Mouse (Mus musculus): ENCODE results near the gene 2310011J03Rik. TPM values are rescaled to one million over a fixed set of nuclear protein-coding genes. Genes with fewer than 3 reads are reported as not detected.

2310011J03Rik gene
- polyA plus RNA-seq, 1 experiment from 2014 or later = 45.0 TPM

DNA sequence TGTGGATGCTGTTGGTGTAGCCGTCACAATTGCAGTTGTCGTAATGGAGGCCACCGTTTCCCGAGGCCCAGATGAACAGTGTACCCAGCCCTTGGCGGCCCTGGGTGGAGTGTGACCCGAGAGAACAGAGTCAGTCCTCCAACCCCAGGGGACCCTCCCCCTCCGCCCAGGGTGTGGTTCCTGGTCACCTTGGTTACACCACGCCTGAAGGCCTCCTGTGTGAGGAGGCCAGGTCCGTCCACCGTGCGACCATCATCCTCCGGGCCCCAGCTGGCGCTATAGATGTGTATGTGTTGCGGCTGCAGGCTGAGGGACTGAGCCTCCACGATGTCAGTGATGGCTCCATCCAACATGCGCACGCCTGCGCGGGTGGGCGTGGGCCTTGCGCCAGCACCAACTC is 4.7 kb upstream of the 2310011J03Rik start:
- no peak for DNase-seq (ENCODE audit: low spot score)
- no peak overlapping the region for H3K27ac ChIP-seq (replicated peaks; ENCODE audit: low read depth, low read length)
- no peak overlapping the region for H3K9ac ChIP-seq (ENCODE audit: low read length)
- no peaks in the 10 kb centered on the region; the same call in 1 of the 2 replicates for H3K27me3 ChIP-seq (ENCODE audit: control insufficient read depth, insufficient read depth, low read length)
- H3K36me3 ChIP-seq (ENCODE audit: control insufficient read depth, insufficient read depth, low read length) = no peaks in the 10 kb centered on the region
- ATAC-seq (ENCODE audit: insufficient number of reproducible peaks, low FRiP score, low TSS enrichment, low read depth) = no peak
- WGBS = 81% methylated on average over 21 of the region's 21 CpGs
- H3K4me1 ChIP-seq (ENCODE audit: control insufficient read depth, insufficient read depth, low read length) = peaks cover 14% of the 10 kb centered on the region
- H3K4me2 ChIP-seq (ENCODE audit: low read depth, severe bottlenecking) = no peak overlapping the region
- no peaks in the 10 kb centered on the region for H3K9me3 ChIP-seq (ENCODE audit: control insufficient read depth, low read length)
- no peak overlapping the region for H3K4me3 ChIP-seq (ENCODE audit: low read depth, low read length)

DNA sequence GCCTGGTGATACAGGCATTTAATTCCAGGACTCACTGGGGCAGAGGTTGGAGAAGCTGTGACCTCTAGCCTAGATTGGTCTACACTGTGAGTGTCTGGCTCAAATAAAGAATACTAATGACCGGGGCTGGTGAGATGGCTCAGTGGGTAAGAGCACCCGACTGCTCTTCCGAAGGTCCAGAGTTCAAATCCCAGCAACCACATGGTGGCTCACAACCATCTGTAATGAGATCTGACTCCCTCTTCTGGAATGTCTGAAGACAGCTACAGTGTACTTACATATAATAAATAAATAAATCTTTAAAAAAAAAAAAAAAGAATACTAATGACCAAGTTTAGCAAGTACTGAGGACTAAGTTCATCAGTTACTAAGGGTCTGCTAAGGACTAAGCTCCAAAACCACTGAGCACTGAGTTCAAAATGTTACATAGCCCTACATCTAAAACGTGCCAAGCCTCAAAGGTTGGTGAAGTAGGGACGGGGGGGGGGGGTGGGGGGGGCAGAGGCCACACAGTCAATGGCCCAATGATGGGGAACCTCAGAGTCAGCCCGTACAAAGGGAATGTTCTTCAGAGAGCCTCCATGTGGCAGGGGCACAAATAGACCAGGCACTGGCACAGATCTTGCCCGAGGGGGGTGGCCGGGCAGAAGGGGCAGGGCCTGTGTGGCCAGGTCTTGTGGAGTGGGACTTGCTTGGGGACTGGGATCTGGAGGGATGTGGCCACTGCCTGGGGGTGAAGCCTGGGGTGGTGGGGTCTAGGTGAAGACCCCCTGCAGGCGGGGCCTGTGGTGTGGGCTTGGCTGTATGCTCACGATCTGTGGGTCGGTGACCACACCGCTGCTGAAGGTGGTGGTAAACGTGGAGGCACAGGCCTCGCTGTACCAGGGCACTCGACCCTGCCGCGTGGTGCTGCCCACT is 4.0 kb upstream of the 2310011J03Rik start:
- H3K4me1 ChIP-seq (ENCODE audit: control insufficient read depth, insufficient read depth, low read length) = peaks cover 14% of the 10 kb centered on the region
- peak overlapping the region; percentile 89 for H3K4me2 ChIP-seq (ENCODE audit: low read depth, severe bottlenecking)
- no peak overlapping the region for H3K27ac ChIP-seq (replicated peaks; ENCODE audit: low read depth, low read length)
- H3K9ac ChIP-seq (ENCODE audit: low read length) = no peak overlapping the region
- no peaks in the 10 kb centered on the region for H3K9me3 ChIP-seq (ENCODE audit: control insufficient read depth, low read length)
- DNase-seq (ENCODE audit: low spot score) (no peak), ATAC-seq (ENCODE audit: insufficient number of reproducible peaks, low FRiP score, low TSS enrichment, low read depth) (no peak)
- WGBS = 76% methylated on average over 17 of the region's 17 CpGs
- no peaks in the 10 kb centered on the region for H3K36me3 ChIP-seq (ENCODE audit: control insufficient read depth, insufficient read depth, low read length)
- H3K27me3 ChIP-seq (ENCODE audit: control insufficient read depth, insufficient read depth, low read length) = no peaks in the 10 kb centered on the region; the same call in 1 of the 2 replicates
- H3K4me3 ChIP-seq (ENCODE audit: low read depth, low read length) = peak overlapping the region; percentile 51

DNA sequence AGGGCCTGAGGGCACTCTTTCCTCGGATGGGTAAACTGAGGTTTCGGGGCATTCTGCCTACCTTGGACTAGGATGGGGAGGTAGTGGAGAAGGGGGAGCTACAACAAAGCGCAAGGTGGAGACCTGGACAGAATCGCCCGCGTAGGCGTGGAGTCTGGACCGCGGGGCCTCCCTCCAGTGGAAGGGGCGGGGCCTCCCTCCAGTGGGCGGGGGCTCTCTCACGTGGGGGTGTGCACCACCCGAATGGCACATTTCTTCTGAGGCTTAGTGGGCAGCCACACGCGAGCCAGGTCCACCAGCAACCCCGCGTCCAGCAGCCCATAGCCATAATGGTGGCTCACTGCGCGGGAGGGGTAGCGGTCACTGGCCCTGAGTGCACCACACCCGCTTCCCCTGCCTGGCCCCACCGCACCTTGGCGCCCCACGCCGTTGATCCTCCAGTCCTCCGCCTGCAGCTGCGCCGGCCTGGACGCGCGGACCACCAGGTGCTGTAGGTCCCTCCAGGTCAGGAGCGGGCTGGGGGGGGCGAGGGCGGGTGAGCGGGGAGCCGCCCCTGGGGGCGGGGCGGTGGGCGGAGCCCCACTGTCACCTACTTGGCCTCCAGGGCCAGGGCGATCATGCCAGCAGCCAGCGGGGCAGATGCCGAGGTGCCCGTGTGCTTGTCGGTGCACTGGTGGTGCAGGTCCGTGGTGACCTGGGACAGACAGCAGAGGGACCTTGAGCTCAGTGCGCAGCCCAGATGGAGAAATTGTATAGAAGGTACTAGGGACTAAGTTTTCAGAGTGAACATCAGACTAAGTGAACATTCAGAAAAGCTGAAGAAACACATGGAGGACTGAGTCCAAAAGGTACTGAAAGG is 3.2 kb upstream of the 2310011J03Rik start:
- peaks cover 13% of the 10 kb centered on the region for H3K4me1 ChIP-seq (ENCODE audit: control insufficient read depth, insufficient read depth, low read length)
- peak overlapping the region; percentile 51 for H3K4me3 ChIP-seq (ENCODE audit: low read depth, low read length)
- H3K36me3 ChIP-seq (ENCODE audit: control insufficient read depth, insufficient read depth, low read length) = no peaks in the 10 kb centered on the region; the same call in 1 of the 2 replicates
- H3K27ac ChIP-seq (replicated peaks; ENCODE audit: low read depth, low read length) = no peak overlapping the region
- no peaks in the 10 kb centered on the region for H3K9me3 ChIP-seq (ENCODE audit: control insufficient read depth, low read length)
- H3K9ac ChIP-seq (ENCODE audit: low read length) = peak overlapping the region; percentile 4
- H3K4me2 ChIP-seq (ENCODE audit: low read depth, severe bottlenecking) = peak overlapping the region; percentile 89
- no peaks in the 10 kb centered on the region; the same call in 1 of the 2 replicates for H3K27me3 ChIP-seq (ENCODE audit: control insufficient read depth, insufficient read depth, low read length)
- WGBS = 2% methylated on average over 46 of the region's 46 CpGs
- peak; percentile 67 for DNase-seq (ENCODE audit: low spot score)
- ATAC-seq (ENCODE audit: insufficient number of reproducible peaks, low FRiP score, low TSS enrichment, low read depth) = peak; percentile 28; the same call in 1 of the 2 replicates

DNA sequence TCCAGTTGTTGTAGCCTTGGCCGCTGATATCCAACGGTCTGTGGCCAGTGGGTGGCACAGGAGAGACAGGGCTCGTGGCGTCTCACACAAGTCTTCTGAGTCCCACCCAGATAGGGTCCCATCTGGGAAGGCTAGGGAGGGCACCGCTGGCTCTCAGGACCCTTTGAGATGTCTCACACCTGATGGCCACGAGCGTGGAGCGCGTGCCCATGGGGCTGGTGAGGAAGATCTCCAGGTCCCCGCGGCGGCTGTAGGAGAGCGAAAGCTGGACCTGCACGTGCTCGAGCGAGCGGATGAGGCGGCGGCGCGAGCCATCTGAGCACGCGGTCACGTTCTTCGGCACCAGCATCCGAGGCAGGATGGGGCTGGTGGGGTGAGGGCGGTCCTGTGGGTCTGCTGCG is 2.5 kb upstream of the 2310011J03Rik start:
- peak; percentile 51 for DNase-seq (ENCODE audit: low spot score)
- ATAC-seq (ENCODE audit: insufficient number of reproducible peaks, low FRiP score, low TSS enrichment, low read depth) = no peak

DNA sequence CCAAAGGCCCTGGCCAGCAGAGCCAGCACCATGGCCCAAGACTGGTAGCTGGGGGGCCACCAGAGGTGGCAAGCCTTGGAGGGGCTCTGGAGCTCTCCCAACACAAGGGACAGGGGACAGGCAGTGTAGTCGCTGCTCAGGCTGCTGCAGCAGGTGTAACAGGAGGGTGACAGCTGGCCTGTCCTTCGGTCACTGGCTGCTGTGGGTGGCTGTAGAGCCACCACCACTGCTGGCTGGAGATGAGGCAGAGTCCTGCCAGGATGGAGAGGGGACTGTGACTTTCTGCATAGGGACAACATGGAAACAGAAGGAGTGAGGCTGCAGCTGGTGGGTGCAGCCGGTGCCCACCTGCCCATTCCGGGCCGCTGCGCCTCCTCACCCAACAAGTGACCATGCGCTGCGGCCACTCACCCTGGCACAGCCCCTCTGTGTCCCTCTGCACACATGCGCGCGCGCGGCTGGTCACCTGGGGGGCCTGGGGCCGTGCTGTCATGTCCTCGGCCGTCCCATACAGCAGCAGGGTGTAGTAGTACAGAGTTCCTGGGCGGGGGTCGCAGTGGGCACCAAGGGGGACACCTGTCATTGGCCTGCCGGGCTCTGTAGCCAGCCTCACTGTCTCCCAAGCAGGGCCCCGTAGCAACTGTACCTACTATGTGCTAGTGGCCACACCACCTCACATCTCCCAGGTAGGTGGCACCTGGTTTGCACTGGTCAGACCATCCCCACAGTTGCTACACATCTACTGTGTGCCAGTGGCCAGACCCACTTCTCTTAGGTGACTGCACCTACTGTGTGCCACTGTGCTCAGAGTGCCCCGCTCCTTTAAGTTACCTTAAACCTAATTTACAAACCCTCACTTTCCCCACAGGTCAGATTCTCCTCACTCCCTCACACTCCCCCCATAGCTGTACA is 1.6 kb upstream of the 2310011J03Rik start:
- DNase-seq (ENCODE audit: low spot score) (no peak), ATAC-seq (ENCODE audit: insufficient number of reproducible peaks, low FRiP score, low TSS enrichment, low read depth) (no peak)
- H3K9ac ChIP-seq (ENCODE audit: low read length) = no peak overlapping the region
- H3K36me3 ChIP-seq (ENCODE audit: control insufficient read depth, insufficient read depth, low read length) = peaks cover 3% of the 10 kb centered on the region; the same call in 1 of the 2 replicates
- no peaks in the 10 kb centered on the region for H3K9me3 ChIP-seq (ENCODE audit: control insufficient read depth, low read length)
- H3K27me3 ChIP-seq (ENCODE audit: control insufficient read depth, insufficient read depth, low read length) = peaks cover 3% of the 10 kb centered on the region
- peak overlapping the region; percentile 89 for H3K4me2 ChIP-seq (ENCODE audit: low read depth, severe bottlenecking)
- no peak overlapping the region for H3K27ac ChIP-seq (replicated peaks; ENCODE audit: low read depth, low read length)
- peak overlapping the region; percentile 51; the same call in 1 of the 2 replicates for H3K4me3 ChIP-seq (ENCODE audit: low read depth, low read length)
- H3K4me1 ChIP-seq (ENCODE audit: control insufficient read depth, insufficient read depth, low read length) = peaks cover 13% of the 10 kb centered on the region
- 92% methylated on average over 21 of the region's 21 CpGs for WGBS

More for the DNA sequence above, 2.5 kb upstream of the 2310011J03Rik start:
- Histone ChIP-seq H3K4me1 (ENCODE audit: control insufficient read depth, insufficient read depth, low read length) (peaks cover 13% of the 10 kb centered on the region), H3K36me3 (ENCODE audit: control insufficient read depth, insufficient read depth, low read length) (peaks cover 3% of the 10 kb centered on the region; the same call in 1 of the 2 replicates), H3K9ac (ENCODE audit: low read length) (peak overlapping the region; percentile 4), H3K4me2 (ENCODE audit: low read depth, severe bottlenecking) (peak overlapping the region; percentile 89), H3K4me3 (ENCODE audit: low read depth, low read length) (peak overlapping the region; percentile 51), H3K27me3 (ENCODE audit: control insufficient read depth, insufficient read depth, low read length) (no peaks in the 10 kb centered on the region), H3K9me3 (ENCODE audit: control insufficient read depth, low read length) (no peaks in the 10 kb centered on the region), H3K27ac (replicated peaks; ENCODE audit: low read depth, low read length) (no peak overlapping the region)
- WGBS = 6% methylated on average over 28 of the region's 28 CpGs

DNA sequence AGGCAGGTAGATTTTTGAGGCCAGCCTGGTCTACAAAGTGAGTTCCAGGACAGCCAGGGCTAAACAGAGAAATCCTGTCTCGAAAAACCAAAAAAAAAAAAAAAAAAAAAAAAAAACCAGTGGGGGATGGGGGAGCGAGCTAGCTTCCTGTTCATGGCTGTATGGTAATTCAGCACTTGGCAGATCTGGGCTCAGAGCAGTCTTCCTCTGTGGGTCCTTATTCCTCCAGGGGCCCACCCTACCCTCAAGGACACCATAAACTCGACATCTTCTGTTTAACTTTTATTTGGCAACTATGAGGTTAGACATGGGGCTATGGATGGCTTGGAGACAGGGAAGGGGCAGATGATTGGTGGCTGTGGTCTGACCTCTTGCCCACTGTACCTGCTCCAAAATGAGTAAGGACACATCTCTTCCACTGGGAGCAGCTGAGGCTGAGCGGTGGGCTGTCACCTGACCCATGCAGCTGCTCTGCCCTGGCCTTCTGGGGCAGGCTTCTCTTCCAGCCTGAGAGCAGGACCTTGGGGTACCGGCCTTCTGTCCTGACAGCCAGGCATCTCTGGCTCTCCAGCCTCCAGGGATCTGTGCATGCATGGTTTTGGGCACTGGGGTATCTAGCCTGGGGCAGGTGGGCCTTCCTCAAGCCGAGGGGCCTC is 805 bp upstream of the 2310011J03Rik start:
- Histone ChIP-seq H3K9me3 (ENCODE audit: control insufficient read depth, low read length) (no peaks in the 10 kb centered on the region), H3K36me3 (ENCODE audit: control insufficient read depth, insufficient read depth, low read length) (peaks cover 3% of the 10 kb centered on the region; the same call in 1 of the 2 replicates), H3K27ac (replicated peaks; ENCODE audit: low read depth, low read length) (no peak overlapping the region), H3K4me2 (ENCODE audit: low read depth, severe bottlenecking) (no peak overlapping the region), H3K4me1 (ENCODE audit: control insufficient read depth, insufficient read depth, low read length) (peaks cover 15% of the 10 kb centered on the region), H3K27me3 (ENCODE audit: control insufficient read depth, insufficient read depth, low read length) (peaks cover 10% of the 10 kb centered on the region), H3K4me3 (ENCODE audit: low read depth, low read length) (peak overlapping the region; percentile 6; the same call in 1 of the 2 replicates), H3K9ac (ENCODE audit: low read length) (no peak overlapping the region)
- 75% methylated on average over 6 of the region's 6 CpGs for WGBS
- DNase-seq (ENCODE audit: low spot score) (no peak), ATAC-seq (ENCODE audit: insufficient number of reproducible peaks, low FRiP score, low TSS enrichment, low read depth) (no peak)

DNA sequence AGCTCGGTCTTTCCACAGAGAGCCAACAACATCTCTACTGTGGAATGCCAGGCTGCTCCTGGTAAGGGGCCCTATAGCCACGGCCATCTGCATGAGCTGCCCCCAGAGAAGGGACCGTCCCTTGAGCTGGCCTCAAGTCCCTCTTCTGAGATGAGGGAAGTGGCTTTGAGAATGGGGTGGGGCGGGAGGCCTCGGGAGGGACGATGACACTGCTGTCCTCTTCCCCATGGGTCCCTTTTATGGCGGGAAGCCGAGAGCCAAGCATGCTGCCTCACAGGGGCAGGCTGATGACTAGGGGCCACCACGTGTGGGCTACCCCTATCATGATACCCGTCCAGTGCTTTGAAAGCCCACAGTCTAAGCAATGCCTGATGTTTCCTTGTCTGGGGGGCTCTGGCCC is 3.3 kb downstream of the 2310011J03Rik start:
- WGBS = 53% methylated on average over 10 of the region's 10 CpGs
- DNase-seq (ENCODE audit: low spot score) = no peak
- Histone ChIP-seq H3K9ac (ENCODE audit: low read length) (no peak overlapping the region), H3K27me3 (ENCODE audit: control insufficient read depth, insufficient read depth, low read length) (peaks cover 51% of the 10 kb centered on the region), H3K4me1 (ENCODE audit: control insufficient read depth, insufficient read depth, low read length) (peaks cover 11% of the 10 kb centered on the region), H3K27ac (replicated peaks; ENCODE audit: low read depth, low read length) (no peak overlapping the region), H3K4me3 (ENCODE audit: low read depth, low read length) (no peak overlapping the region), H3K9me3 (ENCODE audit: control insufficient read depth, low read length) (no peaks in the 10 kb centered on the region), H3K36me3 (ENCODE audit: control insufficient read depth, insufficient read depth, low read length) (peaks cover 3% of the 10 kb centered on the region; the same call in 1 of the 2 replicates), H3K4me2 (ENCODE audit: low read depth, severe bottlenecking) (no peak overlapping the region)
- no peak for ATAC-seq (ENCODE audit: insufficient number of reproducible peaks, low FRiP score, low TSS enrichment, low read depth)
